Mouse (Mus musculus): ENCODE measurements at regions not wholly inside any gene's neighbourhood (a gene's known extent, or its start where the extent isn't known, plus 50 kb on each side); places are given as distances from the start of the nearest gene placed in this dataset.

DNA sequence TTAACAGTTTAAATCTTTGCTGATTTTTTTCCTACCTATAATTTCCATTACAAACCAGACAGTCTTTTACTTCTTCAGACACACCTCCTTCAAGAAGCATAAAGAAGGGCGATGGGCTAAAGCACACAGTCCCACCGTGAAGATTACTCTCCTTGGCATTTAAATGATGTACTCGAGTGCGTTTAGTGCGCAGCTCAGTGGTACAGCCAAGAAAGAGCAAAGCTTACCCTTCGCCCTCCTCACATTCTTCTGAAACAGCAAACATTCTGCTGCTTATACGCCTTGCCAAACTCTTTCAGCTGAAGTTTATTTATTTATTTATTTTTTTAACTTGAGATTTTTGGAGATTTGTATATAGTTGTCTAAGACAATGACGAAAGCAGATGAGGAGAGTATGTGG lies 68.0 kb upstream of the Arglu1 start:
- DNase-seq: no peak

DNA sequence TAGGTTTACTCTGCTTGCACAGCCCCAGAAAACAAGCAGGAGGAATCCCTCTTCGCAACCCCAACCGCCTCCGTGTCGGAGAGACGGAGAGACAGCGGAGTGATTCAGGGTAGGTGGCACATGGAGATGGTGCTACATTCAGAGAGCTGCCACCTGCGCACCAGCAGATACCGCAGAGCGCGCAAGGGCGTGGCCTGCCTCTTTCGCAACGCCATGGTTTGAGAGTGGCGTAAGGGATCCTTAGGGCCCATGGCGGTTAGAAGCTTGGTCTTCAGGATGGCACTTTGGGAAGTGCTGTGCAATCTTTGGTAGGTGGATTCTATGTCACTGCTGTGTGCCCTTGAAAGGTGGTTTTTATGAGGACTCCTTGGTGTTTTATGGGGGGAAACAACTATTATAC lies 60.9 kb upstream of the Arglu1 start:
- DNase-seq: no peak

DNA sequence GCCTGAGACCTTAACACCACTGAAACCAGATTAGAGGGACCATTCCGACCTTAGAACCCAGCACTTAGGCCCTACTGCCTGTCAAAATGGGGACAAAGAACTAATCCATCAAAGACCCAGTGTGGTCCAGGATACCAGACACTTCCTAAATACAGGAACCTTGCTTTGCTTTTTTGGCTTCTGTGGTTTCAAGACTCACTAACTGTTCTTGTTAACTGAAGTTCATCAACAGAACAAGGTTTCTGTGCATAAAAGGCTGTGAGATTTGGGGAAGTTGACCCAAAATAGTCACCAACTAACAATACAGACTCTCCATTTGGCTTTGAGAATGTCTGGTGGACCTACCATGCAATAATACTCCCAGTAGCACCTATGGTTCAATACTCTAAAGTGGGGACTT lies 56.4 kb upstream of the Arglu1 start:
- DNase-seq: no peak

DNA sequence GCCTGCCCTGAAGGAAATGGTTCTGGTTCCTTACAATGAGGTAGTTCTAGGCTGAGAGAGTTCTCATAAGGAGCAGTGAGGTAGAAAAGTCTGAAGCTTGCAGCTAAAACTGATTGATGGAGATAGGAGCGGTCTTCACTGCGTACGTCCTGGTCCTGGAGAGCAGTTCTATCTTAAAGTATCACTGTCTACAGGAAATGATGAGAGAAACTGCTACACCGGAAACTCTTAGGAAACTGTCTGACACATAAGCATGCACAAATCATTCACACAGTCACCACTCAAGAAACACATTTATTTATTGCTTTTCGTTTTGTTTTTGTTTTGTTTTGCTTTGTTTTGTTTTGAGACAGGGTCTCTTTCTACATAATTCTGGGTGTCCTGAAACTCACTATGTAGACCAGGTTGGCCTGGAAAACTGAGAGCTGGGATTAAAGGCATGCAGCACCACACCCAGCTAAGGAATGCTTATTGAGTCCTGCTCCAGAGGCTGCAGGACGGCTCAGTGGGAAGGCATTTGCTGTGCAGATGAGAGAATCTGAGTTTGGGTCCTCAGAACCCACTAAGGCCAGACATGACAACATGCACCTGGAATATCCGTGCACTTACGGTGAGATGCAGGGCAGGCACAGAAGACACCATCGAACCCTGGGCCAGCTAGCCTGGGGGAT lies 55.4 kb upstream of the Arglu1 start:
- DNase-seq: no peak
